Mouse (Mus musculus): ENCODE data around the gene Cherp. TPM values are rescaled to one million over a fixed set of nuclear protein-coding genes. Genes with fewer than 3 reads are reported as not detected.

The Cherp gene
- total RNA-seq, 4 experiments from 2014 or later, result 34.7 to 43.9 (median 37.2) TPM

GRCm38 (mm10) chr8:72470684-72471083, 4.3 kb downstream of the Cherp start:
- DNase-seq (ENCODE audit: low spot score), result no peak

GRCm38 (mm10) chr8:72469984-72470383, 5.0 kb downstream of the Cherp start:
- DNase-seq (ENCODE audit: low spot score), result no peak

- no peak for DNase-seq (ENCODE audit: low spot score)
These were observed 5.8 kb downstream of the Cherp start for GRCm38 (mm10) chr8:72469243-72469642.

- DNase-seq (ENCODE audit: low spot score), result no peak
These were observed 10.8 kb downstream of the Cherp start for GRCm38 (mm10) chr8:72464211-72464610.

GRCm38 (mm10) chr8:72459881-72460533, 15.0 kb downstream of the Cherp start:
- no peak for DNase-seq (ENCODE audit: low spot score)

- DNase-seq (ENCODE audit: low spot score), result no peak
These were observed 16.6 kb downstream of the Cherp start for GRCm38 (mm10) chr8:72458457-72458856.

GRCm38 (mm10) chr8:72457806-72458205, 17.2 kb downstream of the Cherp start:
- DNase-seq (ENCODE audit: low spot score), result no peak

- DNase-seq (ENCODE audit: low spot score), result no peak
These were observed 19.7 kb downstream of the Cherp start for GRCm38 (mm10) chr8:72455317-72455716.

- no peak for DNase-seq (ENCODE audit: low spot score)
These were observed 21.1 kb downstream of the Cherp start for GRCm38 (mm10) chr8:72453904-72454303.

- DNase-seq (ENCODE audit: low spot score), result no peak
These were observed 23.5 kb downstream of the Cherp start for GRCm38 (mm10) chr8:72451516-72451915.

GRCm38 (mm10) chr8:72445071-72445470, 30.0 kb downstream of the Cherp start:
- no peak for DNase-seq (ENCODE audit: low spot score)

- no peak for DNase-seq (ENCODE audit: low spot score)
These were observed 31.1 kb downstream of the Cherp start for GRCm38 (mm10) chr8:72443994-72444350.

GRCm38 (mm10) chr8:72443338-72443993, 31.6 kb downstream of the Cherp start, which contains the start of the genes Calr3 and 1700030K09Rik:
Gene Calr3, minus strand, starts transcription at chr8:72443870.
Gene 1700030K09Rik, plus strand, starts transcription at chr8:72443880.
- DNase-seq (ENCODE audit: low spot score), result peak; percentile 99

GRCm38 (mm10) chr8:72438248-72439015, 36.6 kb downstream of the Cherp start:
- DNase-seq (ENCODE audit: low spot score), result no peak

- peak; percentile 73 for DNase-seq (ENCODE audit: low spot score)
These were observed 40.1 kb downstream of the Cherp start for GRCm38 (mm10) chr8:72434952-72435351.

GRCm38 (mm10) chr8:72429676-72430075, 45.4 kb downstream of the Cherp start:
- no peak for DNase-seq (ENCODE audit: low spot score)

GRCm38 (mm10) chr8:72422926-72423325, 52.1 kb downstream of the Cherp start:
- DNase-seq (ENCODE audit: low spot score), result no peak

GRCm38 (mm10) chr8:72421362-72422335, 53.4 kb downstream of the Cherp start, which contains the start of gene Eps15l1:
Gene Eps15l1, minus strand, starts transcription at chr8:72421460.
- peak; percentile 99 for DNase-seq (ENCODE audit: low spot score)

- DNase-seq (ENCODE audit: low spot score), result peak; percentile 29
These were observed 54.3 kb downstream of the Cherp start for GRCm38 (mm10) chr8:72420571-72421361.

- DNase-seq (ENCODE audit: low spot score), result no peak
These were observed 57.0 kb downstream of the Cherp start for GRCm38 (mm10) chr8:72418073-72418472.

All from heart, adult 8-10 months (tissue).